In the genomic region with DNA sequence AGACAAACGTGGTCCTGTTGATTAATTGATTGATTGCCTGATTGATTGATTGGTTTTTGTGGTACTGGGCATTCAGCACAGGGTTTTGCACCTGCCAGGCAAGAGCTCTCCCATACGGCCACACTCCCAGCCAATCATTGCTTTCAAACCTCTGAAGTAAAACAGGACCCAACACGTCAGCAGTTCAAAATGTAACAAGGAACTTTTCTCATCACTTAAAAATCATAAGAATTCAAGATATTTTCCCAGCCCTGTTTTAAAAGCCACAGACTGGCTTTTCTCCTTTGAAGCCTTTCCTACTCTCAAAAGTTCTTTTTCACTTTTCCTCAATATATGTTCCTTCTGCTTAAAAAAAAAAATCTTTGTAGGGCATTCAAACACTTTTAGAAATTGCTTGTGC, we compare ENCODE assay signal across 28 mouse cellular contexts. TPM values are rescaled to one million over a fixed set of nuclear protein-coding genes. Genes with fewer than 3 reads are reported as not detected.
DNase-seq lines count a peak whose midpoint lies in the region; ATAC-seq and TF ChIP-seq lines count a peak whose summit lies in the region.
"Had no signal": no experiment of that assay in that cellular context is flagged by ENCODE, and none has a peak within 500 bp of the region (broad histone marks: within the 10 kb centered on the region; RNA-seq: fewer than 3 reads in every experiment).

No protein-coding gene starts in this region.

- no peaks in the 10 kb centered on the region for H3K36me3 ChIP-seq in heart, embryonic 13.5 days
- H3K36me3 ChIP-seq in lung, embryonic 15.5 days = no peaks in the 10 kb centered on the region
- H3K36me3 ChIP-seq in limb, embryonic 14.5 days (ENCODE audit: control insufficient read depth, insufficient read depth, low read length) = no peaks in the 10 kb centered on the region
- H3K36me3 ChIP-seq: embryonic facial prominence, embryonic 13.5 days; hindbrain, embryonic 15.5 days; intestine, embryonic 15.5 days had no signal

- TF ChIP-seq POLR2A in limb, embryonic 14.5 days (IDR thresholded peaks at IDR 0.05; ENCODE audit: borderline replicate concordance, extremely low read depth, insufficient read depth, insufficient read length) = no peak

- peaks cover 18% of the 10 kb centered on the region for H3K4me1 ChIP-seq in heart, embryonic 13.5 days
- H3K4me1 ChIP-seq in lung, embryonic 15.5 days = peaks cover 5% of the 10 kb centered on the region; the same call in 1 of the 2 replicates
- H3K4me1 ChIP-seq in limb, embryonic 14.5 days (ENCODE audit: control insufficient read depth, insufficient read depth, low read length) = peaks cover 5% of the 10 kb centered on the region; the same call in 1 of the 2 replicates

- no peaks in the 10 kb centered on the region for H3K27me3 ChIP-seq in heart, embryonic 13.5 days (replicated peaks)
- no peaks in the 10 kb centered on the region for H3K27me3 ChIP-seq in lung, embryonic 15.5 days
- H3K27me3 ChIP-seq in limb, embryonic 14.5 days (ENCODE audit: control insufficient read depth, insufficient read depth, low read length) = no peaks in the 10 kb centered on the region
- H3K27me3 ChIP-seq: embryonic facial prominence, embryonic 13.5 days; hindbrain, embryonic 15.5 days; intestine, embryonic 15.5 days had no signal

- no peak overlapping the region for H3K9ac ChIP-seq in heart, embryonic 13.5 days
- H3K9ac ChIP-seq in lung, embryonic 15.5 days = no peak overlapping the region
- H3K9ac ChIP-seq in limb, embryonic 14.5 days (ENCODE audit: low read depth, low read length, severe bottlenecking) = no peak overlapping the region
- H3K9ac ChIP-seq: embryonic facial prominence, embryonic 13.5 days; hindbrain, embryonic 15.5 days; intestine, embryonic 15.5 days; liver, postnatal 0 days had no signal

- DNase-seq in heart, postnatal 4 days = no peak
- DNase-seq in lung, adult 18-20 months = no peak
- DNase-seq in A20 (ENCODE audit: low read depth, low spot score) = peak; percentile 49
- DNase-seq in limb, embryonic 14.5 days (ENCODE audit: low spot score) = no peak
- no peak for DNase-seq in right cerebral cortex, adult 18-20 months
- DNase-seq: adrenal gland, postnatal 14 days; cerebellum, postnatal 10 days; kidney, adult 9 months; kidney, postnatal 4 days; layer of hippocampus, adult 9-11 months; liver, postnatal 0 days; right cerebral cortex, postnatal 4 days; thymus, adult 2 months had no signal

- peak overlapping the region; percentile 77 for H3K27ac ChIP-seq in heart, embryonic 13.5 days (replicated peaks)
- peak overlapping the region; percentile 42; the same call in 1 of the 2 replicates for H3K27ac ChIP-seq in lung, embryonic 15.5 days
- H3K27ac ChIP-seq in limb, embryonic 14.5 days (replicated peaks; ENCODE audit: low read depth, low read length) = 0 out of 2 replicates have a peak overlapping the region, but pooled peaks have one; percentile 65
- H3K27ac ChIP-seq: embryonic facial prominence, embryonic 13.5 days; hindbrain, embryonic 15.5 days; intestine, embryonic 15.5 days had no signal

- H3K4me2 ChIP-seq in heart, embryonic 13.5 days = no peak overlapping the region
- no peak overlapping the region for H3K4me2 ChIP-seq in lung, embryonic 15.5 days
- no peak overlapping the region for H3K4me2 ChIP-seq in limb, embryonic 14.5 days (replicated peaks; ENCODE audit: low read depth, low read length, severe bottlenecking)
- H3K4me2 ChIP-seq: embryonic facial prominence, embryonic 13.5 days; hindbrain, embryonic 15.5 days; intestine, embryonic 15.5 days had no signal

- H3K4me3 ChIP-seq in heart, embryonic 13.5 days = no peak overlapping the region
- H3K4me3 ChIP-seq in lung, embryonic 15.5 days = no peak overlapping the region
- H3K4me3 ChIP-seq in limb, embryonic 14.5 days (replicated peaks; ENCODE audit: low read length) = no peak overlapping the region
- H3K4me3 ChIP-seq: embryonic facial prominence, embryonic 13.5 days; hindbrain, embryonic 15.5 days; intestine, embryonic 15.5 days had no signal

- H3K9me3 ChIP-seq in heart, embryonic 13.5 days = no peaks in the 10 kb centered on the region
- H3K9me3 ChIP-seq in lung, embryonic 15.5 days = no peaks in the 10 kb centered on the region; the same call in 1 of the 2 replicates
- H3K9me3 ChIP-seq in limb, embryonic 14.5 days (ENCODE audit: control insufficient read depth, low read length) = no peaks in the 10 kb centered on the region
- H3K9me3 ChIP-seq: embryonic facial prominence, embryonic 13.5 days; hindbrain, embryonic 15.5 days; intestine, embryonic 15.5 days had no signal

- WGBS in heart, embryonic 13.5 days = 26% methylated on average over 3 of the region's 3 CpGs
- WGBS in lung, embryonic 15.5 days = 25% methylated on average over 3 of the region's 3 CpGs
- WGBS in limb, embryonic 14.5 days = 25% methylated on average over 3 of the region's 3 CpGs

- ATAC-seq in heart, embryonic 13.5 days (ENCODE audit: extremely low read depth, insufficient number of reproducible peaks, low FRiP score, low TSS enrichment) = no peak
- ATAC-seq in lung, embryonic 15.5 days (ENCODE audit: borderline replicate concordance, extremely low read depth, low FRiP score, low TSS enrichment) = no peak
- no peak for ATAC-seq in limb, embryonic 14.5 days (ENCODE audit: low FRiP score, low read depth)
- ATAC-seq: activated CD4-positive, CD25-positive, alpha-beta regulatory T cell, adult 4 months; forebrain, embryonic 16.5 days; intestine, embryonic 15.5 days; liver, postnatal 0 days had no signal

RNA-seq across cellular contexts. Expression of a gene that starts 9.9 kb away (rescaled TPM):
- 145 and 149 TPM in 2 replicates for polyA plus RNA-seq in heart, embryonic 13.5 days (2015; fragmentation: Nextera tagmentation; extraction: Ambion mirVana)
- total RNA-seq in heart, postnatal 4 days (2021) = 10 to 100 TPM; 67.1 to 82.1 TPM
- polyA plus RNA-seq in lung, embryonic 15.5 days (2015; fragmentation: Nextera tagmentation; extraction: Ambion mirVana) = 216 and 218 TPM in 2 replicates
- 640 and 929 TPM in 2 replicates for polyA plus RNA-seq in limb, embryonic 14.5 days (2012; rRNA removed)
- polyA plus RNA-seq in limb, embryonic 14.5 days (2014; fragmentation: Nextera tagmentation; extraction: Ambion mirVana) = 384 and 448 TPM in 2 replicates

RNA-seq across cellular contexts. Expression of a gene that starts 32.3 kb away (rescaled TPM):
- not detected in 2 replicates for polyA plus RNA-seq in heart, embryonic 13.5 days (2015; fragmentation: Nextera tagmentation; extraction: Ambion mirVana)
- not detected for total RNA-seq in heart, postnatal 4 days (2021)
- 0.21 TPM in 1 of 2 replicates, not detected in the other for polyA plus RNA-seq in lung, embryonic 15.5 days (2015; fragmentation: Nextera tagmentation; extraction: Ambion mirVana)
- polyA plus RNA-seq in limb, embryonic 14.5 days (2012; rRNA removed) = not detected in 2 replicates
- not detected in 2 replicates for polyA plus RNA-seq in limb, embryonic 14.5 days (2014; fragmentation: Nextera tagmentation; extraction: Ambion mirVana)
- total RNA-seq: adrenal gland, postnatal 14 days; gastrocnemius, adult 18-20 months; gastrocnemius, postnatal 4 days; heart, postnatal 25 days; liver, adult 2 months; megakaryocyte-erythroid progenitor cell, adult 5-6 weeks; midbrain, postnatal 0 days had no signal
- polyA plus RNA-seq: activated CD4-positive, CD25-positive, alpha-beta regulatory T cell, adult 4 months; brain, embryonic 14.5 days; embryonic facial prominence, embryonic 13.5 days; forebrain, embryonic 16.5 days; hindbrain, embryonic 15.5 days; intestine, embryonic 15.5 days; liver, adult 2 months; liver, postnatal 0 days; stomach, embryonic 16.5 days; thymus, adult 2 months had no signal
